Comparison of ENCODE assay signal across 26 mouse cellular contexts in the genomic region with DNA sequence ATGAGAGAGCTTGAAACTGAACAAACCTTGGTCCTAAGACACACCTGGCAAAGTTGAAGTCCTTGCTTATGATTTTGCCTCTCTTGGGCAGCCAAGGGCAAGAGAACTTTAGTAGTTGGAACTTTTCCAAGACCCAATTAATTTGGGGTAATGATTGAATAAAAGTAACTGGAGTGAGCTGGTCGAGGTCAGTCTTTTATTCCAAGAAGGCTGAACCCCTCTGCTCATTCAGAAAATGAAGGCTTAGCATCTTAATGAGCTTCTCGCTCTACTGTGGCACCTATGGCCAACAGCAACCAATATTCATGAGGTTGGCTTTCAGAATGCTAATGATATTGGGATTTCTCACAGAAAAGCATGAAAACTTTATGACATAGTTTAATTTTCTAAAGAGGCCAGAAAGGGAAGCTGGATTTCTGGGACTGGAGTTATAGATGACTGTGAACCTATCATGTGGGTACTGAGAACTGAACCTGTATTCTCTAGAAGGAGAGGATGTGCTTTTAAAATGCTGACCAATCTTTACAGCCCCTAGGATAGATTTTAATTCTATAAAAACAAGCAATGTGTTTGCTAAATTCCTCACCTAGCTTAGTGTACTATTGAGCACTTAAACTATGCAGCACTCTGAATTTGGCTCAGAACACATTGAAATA.
DNase-seq lines count a peak whose midpoint lies in the region; ATAC-seq and TF ChIP-seq lines count a peak whose summit lies in the region.
"Had no signal": no experiment of that assay in that cellular context is flagged by ENCODE, and none has a peak within 500 bp of the region (broad histone marks: within the 10 kb centered on the region; RNA-seq: fewer than 3 reads in every experiment).

No protein-coding gene starts in this region.

- no peak for TF ChIP-seq CTCF in kidney, postnatal 0 days (IDR thresholded peaks at IDR 0.05; ENCODE audit: low read depth)

- H3K4me2 ChIP-seq in forebrain, embryonic 13.5 days: no peak overlapping the region
- no peak overlapping the region for H3K4me2 ChIP-seq in forebrain, embryonic 15.5 days (replicated peaks)
- H3K4me2 ChIP-seq in kidney, postnatal 0 days (ENCODE audit: low read length): no peak overlapping the region
- H3K4me2 ChIP-seq: heart, embryonic 13.5 days; hindbrain, embryonic 15.5 days; limb, embryonic 15.5 days; lung, embryonic 14.5 days; neural tube, embryonic 13.5 days; stomach, embryonic 15.5 days had no signal

- no peak overlapping the region for H3K9ac ChIP-seq in forebrain, embryonic 13.5 days
- no peak overlapping the region for H3K9ac ChIP-seq in forebrain, embryonic 15.5 days (replicated peaks)
- H3K9ac ChIP-seq in kidney, postnatal 0 days (ENCODE audit: low read depth, low read length): no peak overlapping the region
- H3K9ac ChIP-seq: heart, embryonic 13.5 days; hindbrain, embryonic 15.5 days; limb, embryonic 15.5 days; liver, embryonic 14.5 days; lung, embryonic 14.5 days; neural tube, embryonic 13.5 days; stomach, embryonic 15.5 days had no signal

- no peak overlapping the region for H3K4me3 ChIP-seq in forebrain, embryonic 13.5 days
- H3K4me3 ChIP-seq in forebrain, embryonic 15.5 days: no peak overlapping the region
- H3K4me3 ChIP-seq in kidney, postnatal 0 days (replicated peaks; ENCODE audit: low read depth, low read length): no peak overlapping the region
- H3K4me3 ChIP-seq: heart, adult 2 months; heart, embryonic 13.5 days; hindbrain, embryonic 10.5 days; hindbrain, embryonic 15.5 days; limb, embryonic 10.5 days; limb, embryonic 15.5 days; neural tube, embryonic 13.5 days; stomach, embryonic 15.5 days had no signal

- H3K27ac ChIP-seq in forebrain, embryonic 13.5 days: no peak overlapping the region
- no peak overlapping the region for H3K27ac ChIP-seq in forebrain, embryonic 15.5 days (replicated peaks)
- H3K27ac ChIP-seq in kidney, postnatal 0 days: no peak overlapping the region
- H3K27ac ChIP-seq: heart, adult 2 months; heart, embryonic 13.5 days; hindbrain, embryonic 10.5 days; hindbrain, embryonic 15.5 days; limb, embryonic 10.5 days; limb, embryonic 15.5 days; liver, embryonic 14.5 days; neural tube, embryonic 13.5 days; stomach, embryonic 15.5 days had no signal

- ATAC-seq in forebrain, embryonic 13.5 days: peak; percentile 81; the same call in 1 of the 2 replicates
- ATAC-seq in forebrain, embryonic 15.5 days (replicated peaks): peak; percentile 76
- ATAC-seq in kidney, postnatal 0 days (replicated peaks; ENCODE audit: low FRiP score, low read depth): 0 out of 2 replicates have a peak, but pooled peaks have one; percentile 17
- ATAC-seq: inflammation-experienced regulatory T-cells, adult 6 months had no signal

- H3K36me3 ChIP-seq in forebrain, embryonic 13.5 days (ENCODE audit: poor library complexity, severe bottlenecking): no peaks in the 10 kb centered on the region
- H3K36me3 ChIP-seq in forebrain, embryonic 15.5 days: no peaks in the 10 kb centered on the region
- H3K36me3 ChIP-seq in kidney, postnatal 0 days (ENCODE audit: insufficient read depth, low read length): no peaks in the 10 kb centered on the region
- H3K36me3 ChIP-seq: heart, embryonic 13.5 days; hindbrain, embryonic 10.5 days; hindbrain, embryonic 15.5 days; limb, embryonic 10.5 days; limb, embryonic 15.5 days; neural tube, embryonic 13.5 days; stomach, embryonic 15.5 days had no signal

- DNase-seq in kidney, adult 8-10 months: peak; percentile 2 to 42
- no peak for DNase-seq in kidney, postnatal 4 days
- peak; percentile 7 for DNase-seq in kidney, postnatal 0 days (ENCODE audit: low spot score)
- DNase-seq in cerebellum, adult 11 months: no peak
- DNase-seq in frontal cortex, postnatal 25 days (ENCODE audit: low spot score in 2 of 2): no peak
- no peak for DNase-seq in thymus, postnatal 4 days
- DNase-seq: adrenal gland, postnatal 25 days; B cell, adult 2 months; cerebellum, adult 2 months; cerebellum, postnatal 25 days; heart, adult 2 months; heart, postnatal 10 days; lung, embryonic 14.5 days; lung, postnatal 14 days; right cerebral cortex, postnatal 14 days had no signal

- peaks cover 13% of the 10 kb centered on the region for H3K4me1 ChIP-seq in forebrain, embryonic 13.5 days
- peaks cover 4% of the 10 kb centered on the region for H3K4me1 ChIP-seq in forebrain, embryonic 15.5 days
- H3K4me1 ChIP-seq in kidney, postnatal 0 days (replicated peaks; ENCODE audit: insufficient read depth, low read length): no peaks in the 10 kb centered on the region
- H3K4me1 ChIP-seq: heart, embryonic 13.5 days; hindbrain, embryonic 10.5 days; hindbrain, embryonic 15.5 days; limb, embryonic 10.5 days; limb, embryonic 15.5 days; neural tube, embryonic 13.5 days; stomach, embryonic 15.5 days had no signal

- H3K9me3 ChIP-seq in forebrain, embryonic 13.5 days (replicated peaks): no peaks in the 10 kb centered on the region
- H3K9me3 ChIP-seq in forebrain, embryonic 15.5 days: no peaks in the 10 kb centered on the region
- no peaks in the 10 kb centered on the region for H3K9me3 ChIP-seq in kidney, postnatal 0 days (replicated peaks; ENCODE audit: low read length)
- H3K9me3 ChIP-seq: heart, embryonic 13.5 days; hindbrain, embryonic 10.5 days; hindbrain, embryonic 15.5 days; limb, embryonic 10.5 days; limb, embryonic 15.5 days; neural tube, embryonic 13.5 days; stomach, embryonic 15.5 days had no signal

- 5% methylated on average over 2 of the region's 2 CpGs for WGBS in forebrain, embryonic 13.5 days
- WGBS in forebrain, embryonic 15.5 days: 7% methylated on average over 2 of the region's 2 CpGs
- 43% methylated on average over 2 of the region's 2 CpGs for WGBS in kidney, postnatal 0 days

- H3K27me3 ChIP-seq in forebrain, embryonic 13.5 days: no peaks in the 10 kb centered on the region
- H3K27me3 ChIP-seq in forebrain, embryonic 15.5 days: no peaks in the 10 kb centered on the region
- no peaks in the 10 kb centered on the region for H3K27me3 ChIP-seq in kidney, postnatal 0 days (ENCODE audit: insufficient read depth, low read length)
- H3K27me3 ChIP-seq: heart, embryonic 13.5 days; hindbrain, embryonic 15.5 days; limb, embryonic 15.5 days; neural tube, embryonic 13.5 days; stomach, embryonic 15.5 days had no signal

Comparison
In these comparisons a context has a peak if more than half of its experiments do, and no peak if none do; other contexts are left out.
1. DNase-seq: peak in kidney, adult 8-10 months (2 of 2) and kidney, postnatal 0 days (single experiment); none in kidney, postnatal 4 days (0 of 2), cerebellum, adult 11 months (single experiment), frontal cortex, postnatal 25 days (0 of 2) and thymus, postnatal 4 days (single experiment).
2. ATAC-seq: peak in every context shown above with its lines; median percentile 81 in forebrain, embryonic 13.5 days; 76 in forebrain, embryonic 15.5 days; 17 in kidney, postnatal 0 days.